Mouse (Mus musculus) olfactory bulb, adult 2 months (tissue): Measurements from ENCODE around the gene Tmigd1.

ENCODE experiments used
- CTCF ChIP-seq: fragments of 200-500 bp; IDR thresholded peaks from 2 replicates; pipeline ENCODE4 v1.5.1; 2012; ENCODE audit warnings: low read depth, mild to moderate bottlenecking, low read length, moderate library complexity; ENCODE audit not compliant: insufficient read depth
- POLR2A ChIP-seq: fragments of 200-500 bp; IDR thresholded peaks from 2 replicates; pipeline ENCODE4 v1.6.1; 2012; ENCODE audit warnings: mild to moderate bottlenecking, low read depth, low read length, moderate library complexity; ENCODE audit not compliant: insufficient read depth

DNA sequence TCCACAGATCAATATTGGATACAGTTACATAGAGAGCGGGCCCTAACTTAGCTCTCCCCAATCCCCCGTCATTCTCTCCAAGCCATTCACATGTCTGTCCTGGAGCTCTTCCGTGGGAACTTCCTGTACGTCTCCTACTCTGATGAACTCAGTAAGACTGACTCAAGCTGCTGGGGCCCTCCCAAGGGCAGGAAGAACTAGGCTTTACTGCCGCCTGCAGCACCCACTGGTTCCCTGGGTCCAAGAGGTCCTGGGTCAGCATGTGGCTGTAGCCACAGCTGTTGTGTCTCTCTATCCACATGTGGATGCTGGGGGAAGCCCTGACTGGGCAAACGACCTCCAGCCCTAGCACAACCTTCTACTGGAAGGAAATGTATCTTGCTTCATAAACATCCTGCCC lies 27.2 kb upstream of the Tmigd1 start:
- TF ChIP-seq CTCF (no peak), POLR2A (no peak)
